Mouse (Mus musculus) C2C12 (cell line): ENCODE data around the gene Aurkb. TPM values are rescaled to one million over a fixed set of nuclear protein-coding genes. Genes with fewer than 3 reads are reported as not detected.
A peak's percentile ranks its signal among the peaks of the same experiment; 100 is the strongest.

ENCODE experiments used
- H3K27me3 ChIP-seq: one replicate; pipeline ENCODE4 v1.6.1; 2011; ENCODE audit not compliant: control insufficient read depth, insufficient read depth, insufficient read length
- H3K36me3 ChIP-seq: one replicate; pipeline ENCODE4 v1.6.1; 2011; ENCODE audit not compliant: control insufficient read depth, insufficient read depth
- H3K4me3 ChIP-seq: one replicate; pipeline ENCODE4 v1.5.1; 2011; ENCODE audit warnings: mild to moderate bottlenecking, control low read depth; ENCODE audit not compliant: poor library complexity, insufficient read depth, severe bottlenecking
- H3K79me2 ChIP-seq: one replicate; pipeline ENCODE4 v1.6.1; 2011; ENCODE audit not compliant: control insufficient read depth, insufficient read depth
- H3K79me3 ChIP-seq: one replicate; pipeline ENCODE4 v1.6.1; 2011; ENCODE audit warnings: low read depth, control low read depth
- H3ac ChIP-seq: one replicate; pipeline ENCODE3; 2011; ENCODE audit warnings: low read depth; ENCODE audit not compliant: control insufficient read depth, insufficient read length
- CEBPB ChIP-seq: IDR thresholded peaks from one replicate; pipeline ENCODE4 v1.6.1; 2011; ENCODE audit warnings: low read depth, mild to moderate bottlenecking, control low read depth, moderate library complexity
- CTCF ChIP-seq: IDR thresholded peaks from one replicate; pipeline ENCODE4 v1.5.1; 2011; ENCODE audit not compliant: control insufficient read depth, insufficient read depth, insufficient read length
- FOSL1 ChIP-seq: IDR thresholded peaks from one replicate; pipeline ENCODE4 v1.8.0; 2011; ENCODE audit warnings: mild to moderate bottlenecking, low read length; ENCODE audit not compliant: poor library complexity, insufficient read depth, severe bottlenecking
- MAX ChIP-seq: IDR thresholded peaks from one replicate; pipeline ENCODE4 v1.6.1; 2011; ENCODE audit warnings: mild to moderate bottlenecking, control low read depth
- MYOD1 ChIP-seq: IDR thresholded peaks from one replicate; pipeline ENCODE4 v1.6.1; 2011; ENCODE audit warnings: low read depth; ENCODE audit not compliant: control insufficient read depth, insufficient read length
- MYOG ChIP-seq: IDR thresholded peaks from one replicate; pipeline ENCODE4 v1.6.1; 2011; ENCODE audit not compliant: control insufficient read depth, insufficient read length; ENCODE audit errors: extremely low read depth
- USF1 ChIP-seq: IDR thresholded peaks from one replicate; pipeline ENCODE4 v1.6.1; 2011; ENCODE audit warnings: low read depth, mild to moderate bottlenecking, control low read depth, moderate library complexity
- polyA plus RNA-seq: library from polyadenylated mRNA; unstranded; fragments of >200 nt; fragmentation: generic; extraction: Trizol; gene quantifications from one replicate; pipeline ENCODE4 v1.2.1, GENCODE M21; 2012; ENCODE audit warnings: missing spikeins

Gene Aurkb
- polyA plus RNA-seq, 1 experiment, result 76.6 TPM

DNA sequence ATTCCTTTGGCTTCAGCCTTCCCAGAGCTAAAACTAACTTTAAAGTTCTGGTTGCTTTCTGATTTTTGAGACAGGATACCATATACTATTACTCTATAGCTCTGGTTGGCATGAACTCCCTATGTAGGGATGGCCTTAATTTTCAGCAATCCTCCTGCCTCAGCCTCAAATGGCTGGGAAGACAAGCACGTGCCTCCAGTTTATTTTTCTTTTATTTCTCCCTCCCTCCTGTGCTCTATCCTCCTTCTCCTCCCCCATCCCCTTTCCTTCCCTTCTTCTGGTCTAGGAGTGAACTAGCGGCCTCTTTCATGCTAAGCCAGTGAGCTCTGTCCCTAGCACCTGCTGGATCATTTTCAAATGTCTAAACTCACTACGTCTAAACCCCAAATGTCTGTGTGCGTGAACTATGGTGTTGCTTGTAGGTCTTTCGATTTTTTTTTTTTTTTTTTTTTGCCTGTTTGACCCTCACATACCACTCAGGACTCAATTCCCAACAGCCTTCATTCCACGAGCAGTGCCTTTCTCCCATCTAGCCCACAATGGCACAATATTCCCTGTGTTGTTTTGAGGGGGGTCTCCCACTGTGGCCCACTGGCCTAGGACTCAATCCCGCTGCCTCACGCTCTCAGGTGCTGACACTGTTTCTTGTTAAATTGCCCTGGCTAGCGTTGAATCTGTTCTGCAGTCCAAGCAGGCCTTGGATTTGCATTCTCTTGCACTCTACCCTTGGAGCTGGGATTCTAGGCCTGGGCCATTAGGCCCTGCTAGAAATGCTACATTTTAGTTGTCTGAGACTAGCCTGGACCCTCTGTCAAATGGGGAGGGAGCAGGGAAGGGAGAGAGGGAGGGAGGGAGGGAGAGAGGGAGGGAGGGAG lies 19.0 kb downstream of the Aurkb start:
- peak overlapping the region; percentile 55 for H3K4me3 ChIP-seq
- TF ChIP-seq MYOD1 (no peak), CTCF (no peak), MAX (no peak), USF1 (no peak), CEBPB (no peak), MYOG (no peak), FOSL1 (no peak)
- H3K27me3 ChIP-seq, result no peaks in the 10 kb centered on the region
- peaks cover 9% of the 10 kb centered on the region for H3K79me2 ChIP-seq
- peak overlapping the region; percentile 64 for H3ac ChIP-seq
- H3K79me3 ChIP-seq, result no peaks in the 10 kb centered on the region
- no peaks in the 10 kb centered on the region for H3K36me3 ChIP-seq

DNA sequence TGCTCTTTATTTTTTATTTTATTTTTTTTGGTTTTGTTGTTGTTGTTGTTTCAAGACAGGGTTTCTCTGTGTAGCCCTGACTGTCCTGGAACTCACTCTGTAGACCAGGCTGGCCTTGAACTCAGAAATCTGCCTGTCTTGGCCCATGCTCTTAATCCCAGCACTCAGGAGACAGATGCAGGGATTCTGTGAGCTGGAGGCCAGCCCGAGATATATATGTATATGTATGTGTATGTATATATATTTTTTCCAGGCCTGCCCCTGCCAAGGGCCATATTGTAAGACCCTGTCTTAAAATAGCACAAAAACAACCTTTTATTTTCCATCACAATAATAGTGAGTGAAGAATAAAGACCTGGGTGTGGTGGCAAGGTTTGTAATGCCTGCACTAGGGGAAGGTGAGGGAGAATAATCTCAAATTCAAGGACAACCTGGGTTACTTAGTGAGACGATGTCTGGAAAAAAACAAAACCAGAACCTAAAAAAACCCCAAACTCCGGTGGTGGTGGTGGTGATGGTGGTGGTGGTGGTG lies 20.0 kb downstream of the Aurkb start:
- TF ChIP-seq USF1 (no peak), MAX (no peak), CEBPB (no peak), MYOG (no peak), MYOD1 (no peak), FOSL1 (no peak)
- peaks cover 9% of the 10 kb centered on the region for H3K79me2 ChIP-seq
- H3K27me3 ChIP-seq, result no peaks in the 10 kb centered on the region
- H3K4me3 ChIP-seq, result no peak overlapping the region
- H3K36me3 ChIP-seq, result no peaks in the 10 kb centered on the region
- no peak overlapping the region for H3ac ChIP-seq
- no peaks in the 10 kb centered on the region for H3K79me3 ChIP-seq

DNA sequence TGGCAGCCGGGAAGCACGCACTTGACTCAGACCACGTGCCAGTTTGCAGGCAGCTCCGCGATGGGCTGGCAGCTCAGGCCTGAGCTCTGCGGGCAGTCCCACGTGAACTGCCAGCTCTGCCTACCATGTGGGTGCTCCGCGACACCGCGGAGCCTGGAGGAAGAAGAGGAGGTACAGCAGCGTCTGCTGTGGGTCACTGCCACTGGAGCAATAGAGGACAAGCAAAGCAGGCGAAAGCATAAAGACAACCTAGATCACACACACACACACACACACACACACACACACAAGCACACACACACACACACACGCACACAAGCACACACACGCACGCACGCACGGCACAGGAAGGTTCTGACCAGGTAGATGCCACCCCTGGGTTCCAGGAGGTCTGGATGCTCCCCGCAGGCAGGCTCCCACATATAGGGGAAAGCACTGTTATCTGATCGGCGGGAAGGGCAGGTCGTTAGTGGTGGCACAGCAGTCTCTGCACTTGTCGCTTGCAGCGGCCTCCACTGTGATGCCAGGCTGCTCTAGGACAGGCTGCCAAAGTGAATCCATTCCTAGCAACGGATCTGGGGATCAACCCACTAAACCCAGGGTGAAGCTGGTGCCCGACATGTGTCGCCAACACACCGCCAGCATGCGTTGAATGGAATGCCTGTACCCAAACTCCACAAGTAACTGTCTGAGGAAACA lies 20.9 kb downstream of the Aurkb start:
- TF ChIP-seq FOSL1 (no peak), MYOG (no peak), MAX (no peak), CTCF (no peak), USF1 (no peak), MYOD1 (no peak), CEBPB (no peak)
- H3K36me3 ChIP-seq, result no peaks in the 10 kb centered on the region
- no peaks in the 10 kb centered on the region for H3K79me3 ChIP-seq
- H3ac ChIP-seq, result peak overlapping the region; percentile 35
- H3K79me2 ChIP-seq, result peaks cover under 1% of the 10 kb centered on the region
- no peaks in the 10 kb centered on the region for H3K27me3 ChIP-seq
- H3K4me3 ChIP-seq, result no peak overlapping the region

DNA sequence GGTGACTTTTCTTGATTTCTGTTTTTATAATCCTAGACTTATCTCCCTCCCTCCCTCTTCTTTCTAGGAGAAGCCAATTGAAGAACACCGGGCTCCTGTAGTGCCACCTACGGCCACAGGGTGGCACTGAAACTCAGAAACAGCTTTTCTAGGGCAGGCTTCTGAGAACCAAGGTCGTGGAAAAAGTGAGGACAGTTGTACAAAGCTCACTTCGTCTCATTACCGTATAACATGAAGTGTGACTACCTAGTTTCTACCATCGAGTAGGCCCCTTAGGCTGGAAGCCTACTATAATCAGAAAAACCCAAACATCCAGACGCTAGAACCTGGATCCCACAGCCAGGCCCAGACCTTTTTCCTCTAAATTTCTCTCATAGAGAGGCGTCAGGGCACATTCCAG lies 21.5 kb downstream of the Aurkb start:
- TF ChIP-seq CTCF (peak; percentile 43), MYOG (no peak)
- Histone ChIP-seq H3K27me3 (no peaks in the 10 kb centered on the region), H3K79me3 (no peaks in the 10 kb centered on the region), H3K79me2 (no peaks in the 10 kb centered on the region), H3K4me3 (no peak overlapping the region), H3K36me3 (no peaks in the 10 kb centered on the region), H3ac (no peak overlapping the region)

DNA sequence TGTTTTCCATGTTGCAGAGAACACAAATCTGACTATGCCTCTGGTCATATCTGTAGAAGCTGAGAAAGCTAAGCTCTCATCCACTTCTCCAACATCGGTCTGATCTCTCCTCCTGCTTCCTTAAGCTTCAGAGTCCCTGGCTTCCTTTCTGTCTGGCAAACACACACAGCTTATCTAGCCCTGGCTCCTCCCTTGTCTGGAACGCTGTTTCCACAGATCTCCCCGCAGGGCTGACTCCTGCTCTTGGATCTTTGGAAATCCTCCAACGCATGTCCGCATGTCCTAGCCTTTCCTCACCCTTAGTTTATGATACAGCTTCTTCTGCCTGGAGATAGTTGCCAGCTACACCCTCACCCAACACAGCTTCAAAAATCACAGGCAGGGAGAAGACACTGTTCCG lies 22.2 kb downstream of the Aurkb start:
- Histone ChIP-seq H3ac (no peak overlapping the region), H3K79me2 (no peaks in the 10 kb centered on the region), H3K4me3 (no peak overlapping the region), H3K79me3 (no peaks in the 10 kb centered on the region), H3K27me3 (no peaks in the 10 kb centered on the region), H3K36me3 (no peaks in the 10 kb centered on the region)
- TF ChIP-seq MYOG, result no peak
- no peak for TF ChIP-seq CEBPB
- TF ChIP-seq MYOD1, result no peak
- no peak for TF ChIP-seq USF1
- no peak for TF ChIP-seq CTCF
- no peak for TF ChIP-seq FOSL1
- no peak for TF ChIP-seq MAX
